Mouse (Mus musculus) liver, adult 2 months (tissue): ENCODE data around the gene Dach1.

Experiments used
- CTCF ChIP-seq: fragments of 200-500 bp; IDR thresholded peaks from 2 replicates; pipeline ENCODE4 v1.5.1; 2011; ENCODE audit warnings: low read depth, low read length, control low read depth
- POLR2A ChIP-seq: fragments of 200-500 bp; IDR thresholded peaks from 2 replicates; pipeline ENCODE4 v1.6.1; 2011; ENCODE audit warnings: low read length, control low read depth; ENCODE audit not compliant: insufficient read depth; ENCODE audit errors: extremely low read depth

DNA sequence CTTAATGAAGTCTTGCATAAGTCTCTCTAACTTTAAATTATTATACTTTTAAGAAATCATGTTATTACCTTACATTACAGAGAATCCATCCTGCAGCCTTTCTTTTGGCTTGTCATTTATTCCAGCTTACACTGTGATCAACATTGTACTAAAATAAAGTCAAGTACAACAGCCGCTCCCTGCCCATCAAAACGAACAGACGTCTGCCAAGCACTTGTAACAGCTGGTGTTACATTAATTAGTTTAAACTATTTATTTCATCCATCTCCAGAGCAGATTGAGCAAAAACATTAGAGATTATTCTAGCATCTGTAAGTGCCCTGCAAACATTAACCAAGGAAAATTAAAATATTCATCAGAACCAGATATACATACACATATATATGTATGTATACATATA lies 311.2 kb downstream of the Dach1 start:
- TF ChIP-seq POLR2A (no peak), CTCF (no peak)
